ENCODE assay signal across 24 mouse cellular contexts in genomic region chr9:48653399-48654070, GRCm38 (mm10). TPM values are rescaled to one million over a fixed set of nuclear protein-coding genes. Genes with fewer than 3 reads are reported as not detected.
DNase-seq lines count a peak whose midpoint lies in the region; ATAC-seq lines count a peak whose summit lies in the region.
"Had no signal": no experiment of that assay in that cellular context is flagged by ENCODE, and none has a peak within 500 bp of the region (broad histone marks: within the 10 kb centered on the region; RNA-seq: fewer than 3 reads in every experiment).

No protein-coding gene starts in this region.

- ATAC-seq in forebrain, embryonic 11.5 days (replicated peaks; ENCODE audit: low FRiP score) = no peak
- ATAC-seq in hindbrain, embryonic 12.5 days (ENCODE audit: low FRiP score) = no peak
- no peak for ATAC-seq in midbrain, embryonic 15.5 days (replicated peaks)
- ATAC-seq: activated CD4-positive, CD25-positive, alpha-beta regulatory T cell, adult 4 months; forebrain, embryonic 13.5 days; forebrain, embryonic 16.5 days; hindbrain, postnatal 0 days; inflammation-experienced regulatory T-cells, adult 6 months had no signal

- no peak overlapping the region for H3K9ac ChIP-seq in forebrain, embryonic 11.5 days (ENCODE audit: low read length)
- no peak overlapping the region for H3K9ac ChIP-seq in hindbrain, embryonic 12.5 days
- no peak overlapping the region for H3K9ac ChIP-seq in midbrain, embryonic 15.5 days
- H3K9ac ChIP-seq: embryonic facial prominence, embryonic 12.5 days; embryonic facial prominence, embryonic 15.5 days; forebrain, embryonic 13.5 days; hindbrain, embryonic 14.5 days had no signal

- 0 out of 2 replicates have a peak, but pooled peaks cover 2% of the 10 kb centered on the region for H3K27me3 ChIP-seq in forebrain, embryonic 10.5 days (ENCODE audit: poor library complexity, severe bottlenecking)
- no peaks in the 10 kb centered on the region; the same call in 1 of the 2 replicates for H3K27me3 ChIP-seq in forebrain, embryonic 11.5 days (ENCODE audit: control insufficient read depth, insufficient read depth, low read length)
- no peaks in the 10 kb centered on the region for H3K27me3 ChIP-seq in hindbrain, embryonic 10.5 days (ENCODE audit: insufficient read depth, poor library complexity, severe bottlenecking)
- H3K27me3 ChIP-seq in hindbrain, embryonic 12.5 days = no peaks in the 10 kb centered on the region
- H3K27me3 ChIP-seq in midbrain, embryonic 10.5 days (ENCODE audit: low read depth, poor library complexity, severe bottlenecking) = no peaks in the 10 kb centered on the region
- no peaks in the 10 kb centered on the region for H3K27me3 ChIP-seq in midbrain, embryonic 15.5 days (replicated peaks)

- DNase-seq in forebrain, embryonic 10.5 days (ENCODE audit: extremely low spot score, low spot score) = no peak
- DNase-seq in forebrain, embryonic 11.5 days (ENCODE audit: low spot score) = no peak
- no peak for DNase-seq in hindbrain, embryonic 10.5 days (ENCODE audit: low spot score)
- no peak for DNase-seq in midbrain, embryonic 10.5 days (ENCODE audit: low spot score)
- DNase-seq in kidney, adult 8-10 months = no peak
- DNase-seq: adrenal gland, postnatal 10 days; adrenal gland, postnatal 36 days; cerebellum, adult 11 months; cerebellum, adult 2 months; cerebellum, adult 9-11 months; cerebellum, postnatal 25 days; gastrocnemius, postnatal 14 days had no signal

- no peaks in the 10 kb centered on the region for H3K9me3 ChIP-seq in forebrain, embryonic 10.5 days
- no peaks in the 10 kb centered on the region for H3K9me3 ChIP-seq in forebrain, embryonic 11.5 days (ENCODE audit: control insufficient read depth, low read length)
- H3K9me3 ChIP-seq in hindbrain, embryonic 10.5 days = no peaks in the 10 kb centered on the region
- no peaks in the 10 kb centered on the region for H3K9me3 ChIP-seq in hindbrain, embryonic 12.5 days (replicated peaks)
- H3K9me3 ChIP-seq in midbrain, embryonic 10.5 days (replicated peaks) = no peaks in the 10 kb centered on the region
- H3K9me3 ChIP-seq in midbrain, embryonic 15.5 days = no peaks in the 10 kb centered on the region
- H3K9me3 ChIP-seq: embryonic facial prominence, embryonic 12.5 days; embryonic facial prominence, embryonic 15.5 days; forebrain, embryonic 13.5 days; heart, embryonic 10.5 days had no signal

- no peak overlapping the region for H3K4me3 ChIP-seq in forebrain, embryonic 10.5 days
- no peak overlapping the region for H3K4me3 ChIP-seq in forebrain, embryonic 11.5 days (ENCODE audit: low read depth, low read length)
- no peak overlapping the region for H3K4me3 ChIP-seq in hindbrain, embryonic 10.5 days
- no peak overlapping the region for H3K4me3 ChIP-seq in hindbrain, embryonic 12.5 days
- no peak overlapping the region for H3K4me3 ChIP-seq in midbrain, embryonic 10.5 days
- no peak overlapping the region for H3K4me3 ChIP-seq in midbrain, embryonic 15.5 days
- H3K4me3 ChIP-seq: embryonic facial prominence, embryonic 12.5 days; embryonic facial prominence, embryonic 15.5 days; forebrain, embryonic 13.5 days; heart, adult 2 months; heart, embryonic 10.5 days had no signal

- no peak overlapping the region for H3K4me2 ChIP-seq in forebrain, embryonic 11.5 days (ENCODE audit: low read depth, low read length, severe bottlenecking)
- H3K4me2 ChIP-seq in hindbrain, embryonic 12.5 days (replicated peaks) = no peak overlapping the region
- H3K4me2 ChIP-seq in midbrain, embryonic 15.5 days = no peak overlapping the region
- H3K4me2 ChIP-seq: embryonic facial prominence, embryonic 12.5 days; embryonic facial prominence, embryonic 15.5 days; forebrain, embryonic 13.5 days; hindbrain, embryonic 14.5 days had no signal

- H3K36me3 ChIP-seq in forebrain, embryonic 10.5 days (replicated peaks) = peaks cover 29% of the 10 kb centered on the region
- no peaks in the 10 kb centered on the region for H3K36me3 ChIP-seq in forebrain, embryonic 11.5 days (ENCODE audit: control insufficient read depth, insufficient read depth, low read length)
- H3K36me3 ChIP-seq in hindbrain, embryonic 10.5 days = peaks cover 26% of the 10 kb centered on the region
- H3K36me3 ChIP-seq in hindbrain, embryonic 12.5 days = no peaks in the 10 kb centered on the region
- peaks cover 37% of the 10 kb centered on the region for H3K36me3 ChIP-seq in midbrain, embryonic 10.5 days
- no peaks in the 10 kb centered on the region for H3K36me3 ChIP-seq in midbrain, embryonic 15.5 days (replicated peaks)
- H3K36me3 ChIP-seq: embryonic facial prominence, embryonic 12.5 days; embryonic facial prominence, embryonic 15.5 days; heart, embryonic 10.5 days had no signal

- peaks cover 93% of the 10 kb centered on the region for H3K4me1 ChIP-seq in forebrain, embryonic 10.5 days
- peaks cover 22% of the 10 kb centered on the region for H3K4me1 ChIP-seq in forebrain, embryonic 11.5 days (replicated peaks; ENCODE audit: control insufficient read depth, insufficient read depth, low read length)
- peaks cover 91% of the 10 kb centered on the region for H3K4me1 ChIP-seq in hindbrain, embryonic 10.5 days (replicated peaks)
- H3K4me1 ChIP-seq in hindbrain, embryonic 12.5 days = peaks cover 39% of the 10 kb centered on the region
- peaks cover 98% of the 10 kb centered on the region for H3K4me1 ChIP-seq in midbrain, embryonic 10.5 days
- H3K4me1 ChIP-seq in midbrain, embryonic 15.5 days = peaks cover 18% of the 10 kb centered on the region

- peak overlapping the region; percentile 63 for H3K27ac ChIP-seq in forebrain, embryonic 10.5 days
- H3K27ac ChIP-seq in forebrain, embryonic 11.5 days (ENCODE audit: low read depth, low read length) = no peak overlapping the region
- peak overlapping the region; percentile 65 for H3K27ac ChIP-seq in hindbrain, embryonic 10.5 days
- H3K27ac ChIP-seq in hindbrain, embryonic 12.5 days = no peak overlapping the region
- peak overlapping the region; percentile 81 for H3K27ac ChIP-seq in midbrain, embryonic 10.5 days (replicated peaks)
- no peak overlapping the region for H3K27ac ChIP-seq in midbrain, embryonic 15.5 days
- H3K27ac ChIP-seq: embryonic facial prominence, embryonic 12.5 days; embryonic facial prominence, embryonic 15.5 days; forebrain, embryonic 13.5 days; heart, adult 2 months; heart, embryonic 10.5 days; hindbrain, embryonic 14.5 days; hindbrain, postnatal 0 days had no signal

- 50% methylated on average over 7 of the region's 7 CpGs for WGBS in forebrain, embryonic 10.5 days
- 52% methylated on average over 7 of the region's 7 CpGs for WGBS in forebrain, embryonic 11.5 days
- WGBS in hindbrain, embryonic 10.5 days = 55% methylated on average over 7 of the region's 7 CpGs
- 40% methylated on average over 7 of the region's 7 CpGs for whole genome bisulfite sequencing in hindbrain, embryonic 12.5 days
- WGBS in midbrain, embryonic 10.5 days = 49% methylated on average over 7 of the region's 7 CpGs
- WGBS in midbrain, embryonic 15.5 days = 44% methylated on average over 7 of the region's 7 CpGs

RNA-seq across cellular contexts. Expression of gene Nnmt, which starts 48.6 kb away (rescaled TPM):
- polyA plus RNA-seq in forebrain, embryonic 10.5 days (2016; fragmentation: Nextera tagmentation; extraction: Ambion mirVana) = 0.73 and 1.2 TPM in 2 replicates
- polyA plus RNA-seq in forebrain, embryonic 11.5 days (2014; fragmentation: Nextera tagmentation; extraction: Ambion mirVana) = 1.1 and 1.9 TPM in 2 replicates
- polyA plus RNA-seq in hindbrain, embryonic 10.5 days (2016; fragmentation: Nextera tagmentation; extraction: Ambion mirVana) = 0.46 and 0.97 TPM in 2 replicates
- polyA plus RNA-seq in hindbrain, embryonic 12.5 days (2016; fragmentation: Nextera tagmentation; extraction: Ambion mirVana) = 0.98 and 1.2 TPM in 2 replicates
- polyA plus RNA-seq in midbrain, embryonic 10.5 days (2016; fragmentation: Nextera tagmentation; extraction: Ambion mirVana) = 0.65 and 1.1 TPM in 2 replicates
- polyA plus RNA-seq in midbrain, embryonic 15.5 days (2015; fragmentation: Nextera tagmentation; extraction: Ambion mirVana) = 1.4 and 2.4 TPM in 2 replicates
- polyA plus RNA-seq: activated CD4-positive, CD25-positive, alpha-beta regulatory T cell, adult 4 months; forebrain, embryonic 13.5 days had no signal

Comparison
In these comparisons a context has a peak if more than half of its experiments do, and no peak if none do; other contexts are left out.
1. H3K27ac ChIP-seq: peak in forebrain, embryonic 10.5 days (single experiment), hindbrain, embryonic 10.5 days (single experiment) and midbrain, embryonic 10.5 days (single experiment); none in forebrain, embryonic 11.5 days (single experiment), hindbrain, embryonic 12.5 days (single experiment) and midbrain, embryonic 15.5 days (single experiment).